Mouse (Mus musculus): ENCODE measurements around the gene Eral1. TPM values are rescaled to one million over a fixed set of nuclear protein-coding genes. Genes with fewer than 3 reads are reported as not detected.

Eral1 gene
- polyA plus RNA-seq, 1 experiment from 2014 or later = 27.6 TPM

DNA sequence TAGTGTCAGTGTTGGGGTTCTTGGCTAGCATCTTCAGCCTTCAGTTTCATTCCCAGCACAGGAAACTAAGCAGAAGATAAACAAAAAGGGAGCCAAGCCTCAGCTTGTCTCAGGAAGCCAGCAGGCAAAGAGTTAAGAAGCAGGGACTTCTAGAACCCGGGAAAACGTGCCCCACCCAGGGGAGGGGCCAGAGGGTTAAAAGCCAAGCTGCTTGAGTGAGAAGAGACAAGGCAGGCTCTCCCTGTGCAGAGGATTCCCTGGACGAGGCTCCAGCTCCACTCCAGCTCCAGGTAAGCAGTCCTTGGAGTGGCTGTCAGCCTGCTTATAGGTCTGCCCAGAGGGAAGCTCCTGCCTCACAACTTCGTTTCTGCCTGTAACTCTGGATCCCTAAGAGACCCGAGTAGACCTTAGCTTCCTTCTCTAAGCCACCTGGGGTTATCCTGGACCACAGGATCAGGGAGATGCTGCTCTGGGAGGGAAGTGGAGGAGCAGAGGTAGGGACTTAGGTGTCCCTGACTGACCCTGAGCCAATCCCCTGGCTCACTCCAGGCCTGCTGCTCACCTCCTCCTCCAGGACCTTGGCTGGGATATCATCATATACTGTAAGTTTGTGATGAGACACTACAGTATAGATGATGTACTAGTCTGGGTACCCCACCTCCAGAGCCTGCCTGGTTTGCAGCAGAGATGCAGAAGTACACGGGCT lies 7.6 kb downstream of the Eral1 start:
- Histone ChIP-seq H3K27ac (ENCODE audit: low read length) (no peak overlapping the region), H3K36me3 (ENCODE audit: control insufficient read depth, insufficient read depth) (peaks cover 31% of the 10 kb centered on the region), H3K4me1 (ENCODE audit: control insufficient read depth, insufficient read depth, low read length) (no peaks in the 10 kb centered on the region), H3K9ac (ENCODE audit: low read length) (no peak overlapping the region), H3K27me3 (ENCODE audit: control insufficient read depth, insufficient read depth, low read length) (no peaks in the 10 kb centered on the region), H3K9me3 (replicated peaks; ENCODE audit: control insufficient read depth, low read length) (no peaks in the 10 kb centered on the region), H3K4me2 (ENCODE audit: low read depth, low read length) (no peak overlapping the region), H3K4me3 (ENCODE audit: low read length) (no peak overlapping the region)
- ATAC-seq (replicated peaks; ENCODE audit: extremely low read depth, insufficient read depth, low FRiP score) = no peak
- WGBS = 16% methylated on average over 6 of the region's 6 CpGs

DNA sequence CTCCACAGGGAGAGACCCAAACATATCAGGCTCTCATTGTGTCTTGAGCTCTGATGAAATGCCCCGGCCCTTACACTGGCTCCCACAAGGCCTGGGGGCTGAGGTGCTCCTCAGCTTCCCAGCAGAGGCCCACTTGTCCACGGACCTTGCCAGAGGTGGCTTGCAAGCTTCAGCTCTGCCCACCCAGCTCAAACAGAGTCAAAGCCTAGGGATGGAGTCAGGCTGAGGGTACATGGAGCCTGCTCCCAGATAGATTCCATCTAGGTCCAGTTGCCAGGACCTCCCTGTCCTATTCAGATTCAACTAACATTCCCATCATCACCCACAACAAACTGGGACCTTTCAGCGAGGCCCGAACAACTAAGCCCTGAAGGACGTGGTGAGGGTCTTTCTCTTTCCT lies 8.2 kb downstream of the Eral1 start:
- H3K9ac ChIP-seq (ENCODE audit: low read length) = no peak overlapping the region
- 81% methylated on average over 5 of the region's 5 CpGs for WGBS
- H3K4me1 ChIP-seq (ENCODE audit: control insufficient read depth, insufficient read depth, low read length) = no peaks in the 10 kb centered on the region
- ATAC-seq (replicated peaks; ENCODE audit: extremely low read depth, insufficient read depth, low FRiP score) = no peak
- H3K9me3 ChIP-seq (replicated peaks; ENCODE audit: control insufficient read depth, low read length) = no peaks in the 10 kb centered on the region
- peaks cover 28% of the 10 kb centered on the region for H3K36me3 ChIP-seq (ENCODE audit: control insufficient read depth, insufficient read depth)
- H3K4me2 ChIP-seq (ENCODE audit: low read depth, low read length) = no peak overlapping the region
- H3K27ac ChIP-seq (ENCODE audit: low read length) = no peak overlapping the region
- no peaks in the 10 kb centered on the region for H3K27me3 ChIP-seq (ENCODE audit: control insufficient read depth, insufficient read depth, low read length)
- H3K4me3 ChIP-seq (ENCODE audit: low read length) = no peak overlapping the region

DNA sequence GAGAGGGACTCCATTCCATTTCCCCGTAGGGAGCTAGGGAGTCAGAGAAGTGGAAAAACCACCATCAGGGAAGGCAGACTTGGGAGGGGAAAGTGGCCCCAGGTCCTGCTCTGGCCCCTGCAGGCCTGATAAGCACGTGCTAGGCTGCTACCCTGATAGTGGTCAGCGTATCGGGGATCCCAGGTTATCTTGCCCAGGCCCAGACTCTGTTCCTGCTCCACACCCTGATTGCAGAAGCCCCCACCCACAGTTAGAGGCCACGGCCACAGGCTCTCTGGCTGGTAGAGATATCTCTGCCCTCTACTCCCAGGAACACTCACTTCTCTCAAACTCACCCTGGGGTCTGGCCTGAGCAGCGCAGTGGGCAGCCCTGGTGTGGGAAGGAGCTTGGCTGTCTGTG lies 10.5 kb downstream of the Eral1 start:
- Histone ChIP-seq H3K4me3 (ENCODE audit: low read length) (no peak overlapping the region), H3K9ac (ENCODE audit: low read length) (no peak overlapping the region), H3K9me3 (replicated peaks; ENCODE audit: control insufficient read depth, low read length) (no peaks in the 10 kb centered on the region), H3K4me1 (ENCODE audit: control insufficient read depth, insufficient read depth, low read length) (no peaks in the 10 kb centered on the region), H3K4me2 (ENCODE audit: low read depth, low read length) (no peak overlapping the region), H3K27ac (ENCODE audit: low read length) (no peak overlapping the region), H3K27me3 (ENCODE audit: control insufficient read depth, insufficient read depth, low read length) (no peaks in the 10 kb centered on the region), H3K36me3 (ENCODE audit: control insufficient read depth, insufficient read depth) (peaks cover 10% of the 10 kb centered on the region)
- no peak for ATAC-seq (replicated peaks; ENCODE audit: extremely low read depth, insufficient read depth, low FRiP score)
- WGBS = 55% methylated on average over 6 of the region's 6 CpGs

DNA sequence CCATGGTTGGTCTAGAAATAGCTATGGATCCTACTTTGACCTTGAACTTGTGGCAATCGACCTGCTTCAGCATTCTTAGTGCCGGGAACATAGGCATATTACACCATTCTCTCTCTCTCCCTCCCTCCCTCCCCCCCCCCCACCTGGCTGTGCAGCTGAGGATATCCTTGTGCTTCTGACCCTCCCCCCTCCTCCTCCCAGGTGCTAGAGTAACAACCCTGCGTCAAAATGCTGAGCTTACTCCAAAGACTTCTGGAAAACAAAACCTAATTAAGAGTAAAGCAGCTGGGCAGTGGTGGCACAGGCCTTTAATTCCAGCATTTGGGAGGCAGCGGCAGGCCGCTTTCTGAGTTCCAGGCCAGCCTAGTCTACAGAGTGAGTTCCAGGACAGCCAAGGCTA lies 11.1 kb downstream of the Eral1 start:
- Histone ChIP-seq H3K4me1 (ENCODE audit: control insufficient read depth, insufficient read depth, low read length) (no peaks in the 10 kb centered on the region), H3K4me3 (ENCODE audit: low read length) (no peak overlapping the region), H3K4me2 (ENCODE audit: low read depth, low read length) (no peak overlapping the region), H3K9me3 (replicated peaks; ENCODE audit: control insufficient read depth, low read length) (no peaks in the 10 kb centered on the region), H3K27me3 (ENCODE audit: control insufficient read depth, insufficient read depth, low read length) (no peaks in the 10 kb centered on the region), H3K9ac (ENCODE audit: low read length) (no peak overlapping the region), H3K36me3 (ENCODE audit: control insufficient read depth, insufficient read depth) (peaks cover 5% of the 10 kb centered on the region), H3K27ac (ENCODE audit: low read length) (no peak overlapping the region)
- 76% methylated on average over 5 of the region's 5 CpGs for whole genome bisulfite sequencing
- no peak for ATAC-seq (replicated peaks; ENCODE audit: extremely low read depth, insufficient read depth, low FRiP score)

DNA sequence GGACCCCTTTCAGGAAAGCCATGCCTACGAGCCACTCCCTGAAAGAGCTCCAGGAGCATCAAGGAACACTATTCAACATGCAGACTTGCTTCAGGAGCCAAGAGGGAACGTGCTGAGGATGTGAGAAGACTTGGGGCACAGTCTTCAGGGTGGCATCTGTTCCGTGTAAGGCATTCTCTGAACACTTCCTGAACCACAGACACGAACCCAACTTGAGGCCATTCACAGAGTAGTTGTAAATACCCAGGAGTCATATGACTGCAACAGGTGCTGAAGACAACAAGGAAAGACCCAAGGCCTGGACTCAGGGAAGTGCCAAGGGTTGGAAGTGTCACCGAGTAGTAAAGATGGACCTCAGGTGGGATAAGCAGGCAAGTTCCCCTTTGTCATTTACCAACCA lies 12.6 kb downstream of the Eral1 start:
- H3K27ac ChIP-seq (ENCODE audit: low read length) = no peak overlapping the region
- no peak for ATAC-seq (replicated peaks; ENCODE audit: extremely low read depth, insufficient read depth, low FRiP score)
- no peaks in the 10 kb centered on the region for H3K4me1 ChIP-seq (ENCODE audit: control insufficient read depth, insufficient read depth, low read length)
- no peak overlapping the region for H3K9ac ChIP-seq (ENCODE audit: low read length)
- H3K4me2 ChIP-seq (ENCODE audit: low read depth, low read length) = no peak overlapping the region
- WGBS = 64% methylated on average over 5 of the region's 5 CpGs
- no peaks in the 10 kb centered on the region for H3K36me3 ChIP-seq (ENCODE audit: control insufficient read depth, insufficient read depth)
- no peaks in the 10 kb centered on the region for H3K27me3 ChIP-seq (ENCODE audit: control insufficient read depth, insufficient read depth, low read length)
- no peaks in the 10 kb centered on the region for H3K9me3 ChIP-seq (replicated peaks; ENCODE audit: control insufficient read depth, low read length)
- no peak overlapping the region for H3K4me3 ChIP-seq (ENCODE audit: low read length)

DNA sequence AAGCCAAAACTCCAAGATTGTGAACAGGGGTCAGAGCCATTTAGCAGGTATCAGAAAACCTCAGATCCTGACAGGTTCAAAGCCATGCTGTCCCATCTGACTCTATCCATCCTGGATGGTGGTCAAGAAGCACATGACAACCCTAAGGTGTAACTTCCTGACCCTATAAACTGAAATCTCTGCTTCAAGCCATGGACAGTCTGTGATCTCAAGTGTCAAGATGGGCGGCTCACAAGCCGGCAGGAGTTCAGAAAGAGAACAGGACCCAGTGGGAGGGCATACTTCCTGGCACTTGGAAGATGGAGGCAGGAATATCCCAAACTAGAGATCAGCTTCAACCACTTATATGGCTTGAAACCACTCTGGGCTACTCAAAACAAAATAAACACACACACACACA lies 13.5 kb downstream of the Eral1 start:
- H3K4me2 ChIP-seq (ENCODE audit: low read depth, low read length) = no peak overlapping the region
- no peak overlapping the region for H3K9ac ChIP-seq (ENCODE audit: low read length)
- no peaks in the 10 kb centered on the region for H3K9me3 ChIP-seq (replicated peaks; ENCODE audit: control insufficient read depth, low read length)
- WGBS = 46% methylated on average over 2 of the region's 2 CpGs
- no peak for ATAC-seq (replicated peaks; ENCODE audit: extremely low read depth, insufficient read depth, low FRiP score)
- H3K4me3 ChIP-seq (ENCODE audit: low read length) = no peak overlapping the region
- H3K27ac ChIP-seq (ENCODE audit: low read length) = no peak overlapping the region
- no peaks in the 10 kb centered on the region for H3K4me1 ChIP-seq (ENCODE audit: control insufficient read depth, insufficient read depth, low read length)
- H3K27me3 ChIP-seq (ENCODE audit: control insufficient read depth, insufficient read depth, low read length) = no peaks in the 10 kb centered on the region
- no peaks in the 10 kb centered on the region for H3K36me3 ChIP-seq (ENCODE audit: control insufficient read depth, insufficient read depth)

DNA sequence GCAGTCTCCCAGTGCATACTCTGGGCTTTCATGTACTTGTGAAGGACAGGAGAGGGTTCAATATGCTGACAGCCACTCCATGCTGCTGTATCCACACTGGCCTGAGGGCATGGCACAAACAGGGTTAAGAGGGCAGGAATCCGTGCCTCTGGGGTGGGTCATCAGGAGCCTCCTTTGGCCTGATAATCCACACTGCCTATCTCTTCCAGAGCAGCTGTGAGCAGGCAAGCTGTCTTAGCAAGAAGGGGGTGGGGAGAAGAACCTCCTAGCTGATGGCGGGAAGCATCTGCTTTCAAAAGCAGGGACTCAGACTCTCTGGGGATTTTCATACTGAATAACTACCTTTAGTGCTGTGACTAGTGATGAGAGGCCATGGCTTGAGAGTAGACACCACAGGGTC lies 14.3 kb downstream of the Eral1 start:
- ATAC-seq (replicated peaks; ENCODE audit: extremely low read depth, insufficient read depth, low FRiP score) = no peak
- WGBS = 32% methylated on average over 2 of the region's 2 CpGs

DNA sequence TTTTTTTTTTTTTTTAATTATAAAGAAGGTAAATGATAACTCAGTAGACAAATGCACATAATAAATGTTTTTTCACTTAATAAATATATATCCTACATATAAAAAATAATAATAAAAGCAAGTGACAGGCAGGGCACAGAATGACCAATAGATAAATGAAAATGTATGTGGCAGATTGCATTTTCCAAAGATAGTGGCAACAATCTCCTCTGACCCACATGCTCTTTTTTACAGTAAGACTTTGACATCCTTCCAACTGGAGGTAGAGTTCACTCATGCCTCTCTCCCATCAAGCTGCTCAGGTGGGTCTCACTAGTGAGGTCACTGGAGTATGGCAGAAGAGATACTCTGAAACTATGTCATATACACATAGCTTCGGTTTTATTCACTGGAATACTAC lies 17.6 kb downstream of the Eral1 start:
- no peak overlapping the region for H3K4me3 ChIP-seq (ENCODE audit: low read length)
- no peak for ATAC-seq (replicated peaks; ENCODE audit: extremely low read depth, insufficient read depth, low FRiP score)
- H3K36me3 ChIP-seq (ENCODE audit: control insufficient read depth, insufficient read depth) = peaks cover 10% of the 10 kb centered on the region; the same call in 1 of the 2 replicates
- WGBS = 74% methylated on average over 1 of the region's 1 CpGs
- H3K27me3 ChIP-seq (ENCODE audit: control insufficient read depth, insufficient read depth, low read length) = no peaks in the 10 kb centered on the region
- no peak overlapping the region for H3K4me2 ChIP-seq (ENCODE audit: low read depth, low read length)
- no peak overlapping the region for H3K9ac ChIP-seq (ENCODE audit: low read length)
- H3K27ac ChIP-seq (ENCODE audit: low read length) = no peak overlapping the region
- H3K4me1 ChIP-seq (ENCODE audit: control insufficient read depth, insufficient read depth, low read length) = peaks cover 2% of the 10 kb centered on the region; the same call in 1 of the 2 replicates
- H3K9me3 ChIP-seq (replicated peaks; ENCODE audit: control insufficient read depth, low read length) = no peaks in the 10 kb centered on the region

More for the DNA sequence above, 14.3 kb downstream of the Eral1 start:
- H3K9ac ChIP-seq (ENCODE audit: low read length) = no peak overlapping the region
- no peaks in the 10 kb centered on the region for H3K9me3 ChIP-seq (replicated peaks; ENCODE audit: control insufficient read depth, low read length)
- no peak overlapping the region for H3K27ac ChIP-seq (ENCODE audit: low read length)
- H3K4me1 ChIP-seq (ENCODE audit: control insufficient read depth, insufficient read depth, low read length) = no peaks in the 10 kb centered on the region
- no peak overlapping the region for H3K4me2 ChIP-seq (ENCODE audit: low read depth, low read length)
- H3K36me3 ChIP-seq (ENCODE audit: control insufficient read depth, insufficient read depth) = no peaks in the 10 kb centered on the region
- H3K27me3 ChIP-seq (ENCODE audit: control insufficient read depth, insufficient read depth, low read length) = no peaks in the 10 kb centered on the region
- H3K4me3 ChIP-seq (ENCODE audit: low read length) = no peak overlapping the region

DNA sequence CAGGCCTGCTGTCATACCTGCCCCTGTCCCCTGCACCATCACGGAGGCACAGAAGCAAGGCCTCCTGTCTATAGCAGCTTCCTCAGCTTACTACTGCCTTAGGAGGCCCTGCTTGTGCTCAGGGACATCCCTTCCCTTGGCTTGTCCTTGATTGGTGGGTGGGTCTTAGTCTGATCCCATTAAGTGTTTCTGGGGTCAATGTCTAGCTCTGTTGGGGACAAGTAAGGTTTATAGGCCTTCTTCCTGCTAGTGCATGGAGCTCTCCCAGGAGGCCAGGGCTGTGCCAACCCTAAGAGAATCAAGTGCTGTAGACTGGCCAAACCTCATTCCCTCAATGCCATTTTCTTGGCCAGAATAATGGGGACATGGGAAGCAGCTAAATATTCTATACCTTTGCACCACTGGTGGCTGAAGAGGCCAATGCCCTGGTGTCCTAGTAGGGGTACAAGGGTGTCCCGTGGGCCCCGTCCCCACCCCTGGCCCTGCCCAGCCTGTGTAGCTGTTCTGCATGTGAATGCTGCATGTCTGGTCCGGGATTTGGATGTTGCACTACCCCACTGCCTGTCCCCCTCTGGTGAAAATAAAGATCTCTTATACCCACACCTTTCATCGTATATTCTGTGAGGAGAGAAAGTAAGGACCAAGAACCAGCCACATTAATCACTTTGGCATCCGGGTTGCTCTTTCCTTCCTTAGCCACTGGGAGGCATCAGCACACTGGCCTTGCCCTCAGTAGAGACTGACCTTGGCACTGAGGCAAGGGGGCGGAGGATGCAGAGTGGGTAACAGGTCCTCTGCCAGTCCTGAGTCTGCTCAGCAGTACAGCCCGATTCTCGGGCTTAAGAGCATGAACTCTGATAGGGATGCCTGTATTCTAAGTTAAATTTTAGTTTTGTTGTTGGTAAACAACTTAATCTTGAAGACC lies 20.1 kb downstream of the Eral1 start:
- no peak overlapping the region for H3K4me2 ChIP-seq (ENCODE audit: low read depth, low read length)
- no peaks in the 10 kb centered on the region for H3K27me3 ChIP-seq (ENCODE audit: control insufficient read depth, insufficient read depth, low read length)
- no peaks in the 10 kb centered on the region for H3K9me3 ChIP-seq (replicated peaks; ENCODE audit: control insufficient read depth, low read length)
- H3K36me3 ChIP-seq (ENCODE audit: control insufficient read depth, insufficient read depth) = peaks cover 13% of the 10 kb centered on the region
- no peak overlapping the region for H3K4me3 ChIP-seq (ENCODE audit: low read length)
- peak; percentile 91 for ATAC-seq (replicated peaks; ENCODE audit: extremely low read depth, insufficient read depth, low FRiP score)
- no peak overlapping the region for H3K27ac ChIP-seq (ENCODE audit: low read length)
- peaks cover 2% of the 10 kb centered on the region; the same call in 1 of the 2 replicates for H3K4me1 ChIP-seq (ENCODE audit: control insufficient read depth, insufficient read depth, low read length)
- 41% methylated on average over 9 of the region's 9 CpGs for WGBS
- H3K9ac ChIP-seq (ENCODE audit: low read length) = no peak overlapping the region
